Comparison of ENCODE assay signal across 8 mouse cellular contexts in genomic region chr8:106870537-106871327, GRCm38 (mm10). TPM values are rescaled to one million over a fixed set of nuclear protein-coding genes. Genes with fewer than 3 reads are reported as not detected.
DNase-seq lines count a peak whose midpoint lies in the region; ATAC-seq and TF ChIP-seq lines count a peak whose summit lies in the region.

No protein-coding gene starts in this region.

- 1% methylated on average over 63 of the region's 63 CpGs for WGBS in thymus, adult 2 months
- 0% methylated on average over 14 of the region's 63 CpGs for WGBS in embryonic facial prominence, embryonic 14.5 days
- 1% methylated on average over 63 of the region's 63 CpGs for WGBS in heart, embryonic 11.5 days (ENCODE audit: insufficient replicate concordance)
- WGBS in kidney, postnatal 0 days, result under 1% methylated on average over 60 of the region's 63 CpGs
- under 1% methylated on average over 61 of the region's 63 CpGs for WGBS in neural tube, embryonic 15.5 days

- peak; percentile 19 for DNase-seq in thymus, adult 2 months
- DNase-seq in thymus, adult 18-20 months, result no peak
- DNase-seq in embryonic facial prominence, embryonic 14.5 days (ENCODE audit: low spot score), result peak; percentile 54
- DNase-seq in kidney, postnatal 0 days (ENCODE audit: low spot score), result peak; percentile 65
- DNase-seq in lung, adult 18-20 months, result peak; percentile 61 to 71
- DNase-seq in urinary bladder, postnatal 14 days (ENCODE audit: low spot score), result peak; percentile 68

- no peaks in the 10 kb centered on the region for H3K36me3 ChIP-seq in thymus, adult 2 months (ENCODE audit: control insufficient read depth, insufficient read depth, low read length)
- peaks cover 10% of the 10 kb centered on the region; the same call in 1 of the 2 replicates for H3K36me3 ChIP-seq in embryonic facial prominence, embryonic 14.5 days (ENCODE audit: control insufficient read depth, insufficient read depth, low read length)
- peaks cover 5% of the 10 kb centered on the region; the same call in 1 of the 2 replicates for H3K36me3 ChIP-seq in heart, embryonic 11.5 days (ENCODE audit: control insufficient read depth, insufficient read depth, low read length)
- H3K36me3 ChIP-seq in kidney, postnatal 0 days (ENCODE audit: insufficient read depth, low read length), result peaks cover 8% of the 10 kb centered on the region; the same call in 1 of the 2 replicates
- peaks cover 2% of the 10 kb centered on the region; the same call in 1 of the 2 replicates for H3K36me3 ChIP-seq in neural tube, embryonic 15.5 days

- peaks cover 4% of the 10 kb centered on the region; the same call in 1 of the 2 replicates for H3K27me3 ChIP-seq in thymus, adult 2 months (ENCODE audit: control insufficient read depth, insufficient read depth, low read length)
- peaks cover 41% of the 10 kb centered on the region for H3K27me3 ChIP-seq in embryonic facial prominence, embryonic 14.5 days (replicated peaks; ENCODE audit: control insufficient read depth, insufficient read depth, low read length)
- H3K27me3 ChIP-seq in heart, embryonic 11.5 days (ENCODE audit: control insufficient read depth, insufficient read depth, low read length), result peaks cover 58% of the 10 kb centered on the region
- H3K27me3 ChIP-seq in kidney, postnatal 0 days (ENCODE audit: insufficient read depth, low read length), result no peaks in the 10 kb centered on the region
- H3K27me3 ChIP-seq in neural tube, embryonic 15.5 days (replicated peaks), result peaks cover 22% of the 10 kb centered on the region

- peak; percentile 66 for ATAC-seq in embryonic facial prominence, embryonic 14.5 days (ENCODE audit: low read depth)
- ATAC-seq in heart, embryonic 11.5 days (replicated peaks; ENCODE audit: insufficient number of reproducible peaks, low FRiP score, low TSS enrichment), result peak; percentile 19; the same call in 1 of the 2 replicates
- ATAC-seq in kidney, postnatal 0 days (replicated peaks; ENCODE audit: low FRiP score, low read depth), result peak; percentile 50; the same call in 1 of the 2 replicates
- ATAC-seq in neural tube, embryonic 15.5 days (ENCODE audit: low FRiP score), result peak; percentile 65

- H3K4me1 ChIP-seq in thymus, adult 2 months (replicated peaks; ENCODE audit: control insufficient read depth, insufficient read depth, low read length), result peaks cover 11% of the 10 kb centered on the region
- H3K4me1 ChIP-seq in embryonic facial prominence, embryonic 14.5 days (ENCODE audit: control insufficient read depth, insufficient read depth, low read length), result peaks cover 32% of the 10 kb centered on the region
- H3K4me1 ChIP-seq in heart, embryonic 11.5 days (ENCODE audit: control insufficient read depth, insufficient read depth, low read length), result peaks cover 20% of the 10 kb centered on the region
- H3K4me1 ChIP-seq in kidney, postnatal 0 days (replicated peaks; ENCODE audit: insufficient read depth, low read length), result peaks cover 30% of the 10 kb centered on the region
- peaks cover 36% of the 10 kb centered on the region for H3K4me1 ChIP-seq in neural tube, embryonic 15.5 days

- no peaks in the 10 kb centered on the region for H3K9me3 ChIP-seq in embryonic facial prominence, embryonic 14.5 days (ENCODE audit: control insufficient read depth, low read length)
- no peaks in the 10 kb centered on the region for H3K9me3 ChIP-seq in heart, embryonic 11.5 days (replicated peaks; ENCODE audit: control insufficient read depth, low read length)
- no peaks in the 10 kb centered on the region for H3K9me3 ChIP-seq in kidney, postnatal 0 days (replicated peaks; ENCODE audit: low read length)
- H3K9me3 ChIP-seq in neural tube, embryonic 15.5 days (replicated peaks), result no peaks in the 10 kb centered on the region

- peak overlapping the region; percentile 100 for H3K4me2 ChIP-seq in embryonic facial prominence, embryonic 14.5 days (ENCODE audit: low read depth, low read length)
- H3K4me2 ChIP-seq in heart, embryonic 11.5 days, result peak overlapping the region; percentile 99
- peak overlapping the region; percentile 99 for H3K4me2 ChIP-seq in kidney, postnatal 0 days (ENCODE audit: low read length)
- peak overlapping the region; percentile 87 for H3K4me2 ChIP-seq in neural tube, embryonic 15.5 days

- TF ChIP-seq CTCF in thymus, adult 2 months (IDR thresholded peaks at IDR 0.05; ENCODE audit: borderline replicate concordance, control insufficient read depth, extremely low read depth, insufficient read depth, low read length, poor library complexity), result no peak
- TF ChIP-seq CTCF in kidney, postnatal 0 days (IDR thresholded peaks at IDR 0.05; ENCODE audit: low read depth), result peak; percentile 47

- no peak overlapping the region for H3K27ac ChIP-seq in thymus, adult 2 months (ENCODE audit: control insufficient read depth, insufficient read depth, low read length)
- 0 out of 2 replicates have a peak overlapping the region, but pooled peaks have one; percentile 5 for H3K27ac ChIP-seq in embryonic facial prominence, embryonic 14.5 days (replicated peaks; ENCODE audit: low read depth, low read length)
- H3K27ac ChIP-seq in heart, embryonic 11.5 days (ENCODE audit: low read depth, low read length), result no peak overlapping the region
- H3K27ac ChIP-seq in kidney, postnatal 0 days, result no peak overlapping the region
- peak overlapping the region; percentile 76 for H3K27ac ChIP-seq in neural tube, embryonic 15.5 days (replicated peaks)

- peak overlapping the region; percentile 65 for H3K9ac ChIP-seq in embryonic facial prominence, embryonic 14.5 days (ENCODE audit: low read depth, low read length)
- peak overlapping the region; percentile 69 for H3K9ac ChIP-seq in heart, embryonic 11.5 days (ENCODE audit: low read depth, low read length)
- H3K9ac ChIP-seq in kidney, postnatal 0 days (ENCODE audit: low read depth, low read length), result peak overlapping the region; percentile 60
- peak overlapping the region; percentile 70 for H3K9ac ChIP-seq in neural tube, embryonic 15.5 days (replicated peaks)

- no peak for TF ChIP-seq POLR2A in thymus, adult 2 months (IDR thresholded peaks at IDR 0.05; ENCODE audit: control insufficient read depth, extremely low read depth, insufficient read depth, low read length, poor library complexity)

- peak overlapping the region; percentile 16 for H3K4me3 ChIP-seq in thymus, adult 2 months (ENCODE audit: control insufficient read depth, insufficient read depth, low read length)
- H3K4me3 ChIP-seq in embryonic facial prominence, embryonic 14.5 days (ENCODE audit: low read depth, low read length), result peak overlapping the region; percentile 63
- H3K4me3 ChIP-seq in heart, embryonic 11.5 days (ENCODE audit: low read depth, low read length), result peak overlapping the region; percentile 64
- peak overlapping the region; percentile 53 for H3K4me3 ChIP-seq in kidney, postnatal 0 days (replicated peaks; ENCODE audit: low read depth, low read length)
- H3K4me3 ChIP-seq in neural tube, embryonic 15.5 days (replicated peaks), result peak overlapping the region; percentile 63

RNA-seq across cellular contexts. Expression of gene Has3, which starts 0.7 kb away (rescaled TPM):
- 1.4 and 2.0 TPM in 2 replicates for polyA plus RNA-seq in thymus, adult 2 months (2012; rRNA removed)
- polyA plus RNA-seq in embryonic facial prominence, embryonic 14.5 days (2014; fragmentation: Nextera tagmentation; extraction: Ambion mirVana), result 0.70 and 0.77 TPM in 2 replicates
- 0.08 and 0.17 TPM in 2 replicates for polyA plus RNA-seq in heart, embryonic 11.5 days (2014; fragmentation: Nextera tagmentation; extraction: Ambion mirVana)
- polyA plus RNA-seq in kidney, postnatal 0 days (2015; fragmentation: Nextera tagmentation; extraction: Ambion mirVana), result 0.41 and 0.54 TPM in 2 replicates
- 1.6 and 2.2 TPM in 2 replicates for polyA plus RNA-seq in neural tube, embryonic 15.5 days (2015; fragmentation: Nextera tagmentation; extraction: Ambion mirVana)

RNA-seq across cellular contexts. Expression of gene Utp4, which starts 22.7 kb away (rescaled TPM):
- 35.8 and 36.6 TPM in 2 replicates for polyA plus RNA-seq in thymus, adult 2 months (2012; rRNA removed)
- 60.4 and 65.0 TPM in 2 replicates for polyA plus RNA-seq in embryonic facial prominence, embryonic 14.5 days (2014; fragmentation: Nextera tagmentation; extraction: Ambion mirVana)
- 53.9 and 56.9 TPM in 2 replicates for polyA plus RNA-seq in heart, embryonic 11.5 days (2014; fragmentation: Nextera tagmentation; extraction: Ambion mirVana)
- 59.2 and 62.1 TPM in 2 replicates for polyA plus RNA-seq in kidney, postnatal 0 days (2015; fragmentation: Nextera tagmentation; extraction: Ambion mirVana)
- 41.7 and 49.8 TPM in 2 replicates for polyA plus RNA-seq in neural tube, embryonic 15.5 days (2015; fragmentation: Nextera tagmentation; extraction: Ambion mirVana)

Comparison
In these comparisons a context has a peak if more than half of its experiments do, and no peak if none do; other contexts are left out.
1. DNase-seq: peak in thymus, adult 2 months (single experiment), embryonic facial prominence, embryonic 14.5 days (single experiment), kidney, postnatal 0 days (single experiment), lung, adult 18-20 months (2 of 2) and urinary bladder, postnatal 14 days (single experiment); none in thymus, adult 18-20 months (0 of 2).
2. H3K27ac ChIP-seq: peak in embryonic facial prominence, embryonic 14.5 days (single experiment) and neural tube, embryonic 15.5 days (single experiment); none in thymus, adult 2 months (single experiment), heart, embryonic 11.5 days (single experiment) and kidney, postnatal 0 days (single experiment).
3. Peak in every context shown above with its lines, with median percentiles within 50 percentile points of each other: H3K4me3 ChIP-seq, ATAC-seq, H3K4me2 ChIP-seq and H3K9ac ChIP-seq.